Mouse (Mus musculus): ENCODE measurements around the gene Exoc3l2.

The Exoc3l2 gene

GRCm38 (mm10) chr7:19524420-19525104, 61.4 kb downstream of the Exoc3l2 start:
- no peak for DNase-seq

DNA sequence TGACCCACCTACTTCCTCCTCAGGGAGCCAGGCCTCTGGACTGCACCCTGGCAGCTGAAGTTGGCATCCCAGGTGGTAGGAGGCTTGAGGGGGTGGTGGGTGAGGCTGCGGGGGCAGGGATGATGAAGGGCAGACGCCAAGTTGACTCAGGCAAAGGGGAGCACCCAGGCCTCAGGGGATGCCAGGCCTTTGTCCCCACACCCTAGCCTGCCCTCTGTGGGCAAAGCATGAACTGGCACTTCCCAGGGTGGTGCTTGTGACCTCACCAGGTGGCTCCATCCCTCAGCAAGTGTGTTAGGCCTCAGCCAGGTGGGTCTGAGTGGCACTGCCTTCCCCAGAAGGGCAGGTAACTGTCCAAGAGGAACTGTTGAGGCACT, 62.0 kb downstream of the Exoc3l2 start:
- DNase-seq = no peak

DNA sequence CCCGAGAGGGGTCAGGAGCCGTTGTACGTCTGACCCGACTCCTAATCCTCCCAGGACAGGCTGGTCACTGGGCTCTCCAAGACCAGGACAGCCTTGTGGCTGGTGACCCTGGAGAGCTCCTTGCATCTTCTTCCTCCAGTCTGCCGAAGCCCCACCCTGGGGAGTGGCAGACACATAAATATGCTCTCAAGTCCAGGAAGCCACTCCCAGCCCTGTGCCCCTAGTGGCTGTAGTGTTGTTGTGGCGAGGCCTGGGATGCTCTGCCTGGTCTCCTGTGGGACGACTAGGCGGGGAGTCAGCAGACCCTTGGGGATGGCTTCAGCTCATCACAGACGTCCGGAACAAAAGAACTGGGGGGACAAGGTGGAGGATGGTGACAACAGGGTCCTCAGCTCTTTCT, 67.9 kb downstream of the Exoc3l2 start:
- DNase-seq = no peak

DNA sequence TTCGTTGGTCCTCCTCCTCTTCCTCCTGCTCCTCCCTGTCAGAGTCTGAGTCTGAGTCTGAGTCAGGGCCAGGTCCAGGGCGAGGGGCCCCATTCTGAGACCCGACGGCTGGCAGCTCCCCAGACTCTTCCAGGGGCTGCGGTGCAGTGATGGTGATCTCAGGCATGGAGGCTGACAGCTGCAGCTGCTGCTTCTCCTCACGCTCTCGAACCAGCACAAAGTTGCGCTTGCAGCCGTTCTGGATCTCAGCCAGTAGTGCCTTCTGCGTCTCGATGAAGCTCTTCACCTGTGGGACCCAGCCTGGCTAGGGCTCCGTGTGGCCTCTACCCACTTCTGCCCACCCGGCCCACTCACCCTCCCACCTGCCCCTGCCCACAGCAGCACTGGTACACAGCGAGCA, 69.1 kb downstream of the Exoc3l2 start:
- DNase-seq = no peak

DNA sequence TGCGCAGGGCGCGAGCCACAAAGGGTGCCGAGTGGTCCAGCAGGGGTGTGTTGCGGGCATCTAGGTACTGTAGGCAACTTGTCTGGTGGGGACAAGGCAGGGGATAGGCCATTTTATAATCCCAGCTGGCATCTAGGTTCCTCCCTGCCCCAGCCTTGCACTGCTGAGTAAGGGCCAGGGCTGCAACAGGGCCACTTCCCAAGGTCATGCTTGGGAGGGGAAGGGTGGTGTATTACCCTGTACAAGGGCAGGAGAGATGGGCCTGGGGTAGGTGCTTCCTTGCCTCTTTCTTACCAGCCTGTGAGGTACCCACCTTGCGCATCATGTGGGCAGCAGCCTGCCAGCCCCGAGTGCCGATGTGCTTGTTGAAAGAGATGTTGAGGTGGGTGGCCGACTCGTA, 71.5 kb downstream of the Exoc3l2 start:
- no peak for DNase-seq

DNA sequence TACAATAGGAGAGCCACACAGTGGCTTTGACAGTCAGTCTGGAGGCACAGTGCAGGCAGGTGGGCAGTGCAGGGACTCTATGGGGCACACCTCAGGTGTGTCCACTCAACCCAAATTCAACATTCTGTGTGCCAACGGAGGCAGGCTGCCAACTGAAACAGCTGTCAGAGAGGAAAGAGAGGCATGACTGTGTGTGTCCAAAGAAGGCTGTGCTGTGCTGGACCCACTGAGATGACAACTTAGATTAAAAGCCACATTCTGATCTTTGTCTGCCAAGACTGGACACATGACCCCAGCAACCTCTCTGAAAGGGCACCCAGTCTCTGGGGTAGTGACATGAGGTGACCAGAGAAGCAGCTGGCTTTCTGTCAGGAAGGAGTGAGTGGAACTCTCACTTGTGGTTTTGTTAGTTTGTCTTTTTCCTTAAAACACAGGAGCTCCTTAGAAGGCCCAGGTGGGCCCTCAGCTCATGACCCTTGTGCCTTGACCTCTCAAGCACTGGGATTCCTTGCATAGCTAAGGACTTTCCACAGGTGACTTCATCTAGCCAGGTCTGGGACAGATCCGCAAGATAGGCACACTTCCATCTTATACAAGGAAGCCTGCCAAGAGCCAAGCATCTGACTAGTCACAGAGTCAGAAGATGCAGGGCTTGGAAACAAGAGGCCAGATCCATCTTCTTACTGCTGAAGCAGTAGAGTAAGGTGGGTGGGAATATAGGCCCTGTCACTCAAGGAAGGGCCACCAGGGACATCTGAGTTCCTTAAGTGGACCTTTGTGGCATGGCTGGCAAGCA, 77.8 kb downstream of the Exoc3l2 start:
- peak; percentile 28 for DNase-seq

- no peak for DNase-seq
Observed at GRCm38 (mm10) chr7:19541681-19542154, 78.6 kb downstream of the Exoc3l2 start.

GRCm38 (mm10) chr7:19542155-19542691, 79.1 kb downstream of the Exoc3l2 start:
- DNase-seq = peak; percentile 43

- DNase-seq = no peak
Observed at GRCm38 (mm10) chr7:19543584-19543983, 80.5 kb downstream of the Exoc3l2 start.

- no peak for DNase-seq
Observed at GRCm38 (mm10) chr7:19546007-19546406, 82.9 kb downstream of the Exoc3l2 start.
